Mouse (Mus musculus) hindbrain, embryonic 10.5 days (tissue): ENCODE results near the gene Krtap4-16. TPM values are rescaled to one million over a fixed set of nuclear protein-coding genes. Genes with fewer than 3 reads are reported as not detected.

Experiments used
- polyA plus RNA-seq: library from polyadenylated mRNA; unstranded; fragments of >200 nt; fragmentation: Nextera tagmentation; extraction: Ambion mirVana; gene quantifications from 2 replicates; pipeline ENCODE4 v1.2.1, GENCODE M21; 2016

The Krtap4-16 gene
- polyA plus RNA-seq, 1 experiment from 2014 or later = not detected

Other genes starting within 250 kb of the Krtap4-16 start
- gene Gm11938, start 248.3 kb downstream of the Krtap4-16 start, polyA plus RNA-seq = not detected in 2 replicates
- not detected in 2 replicates for gene Gm11937, start 241.4 kb downstream of the Krtap4-16 start, polyA plus RNA-seq
- gene Krtap2-4, start 236.8 kb downstream of the Krtap4-16 start, polyA plus RNA-seq = not detected in 2 replicates
- not detected in 2 replicates for gene Gm11562, start 231.2 kb downstream of the Krtap4-16 start, polyA plus RNA-seq
- not detected in 2 replicates for gene Krtap4-1, start 223.4 kb downstream of the Krtap4-16 start, polyA plus RNA-seq
- not detected in 2 replicates for gene Krtap4-2, start 216.5 kb downstream of the Krtap4-16 start, polyA plus RNA-seq
- gene Krtap4-7, start 207.5 kb downstream of the Krtap4-16 start, polyA plus RNA-seq = not detected in 2 replicates
- not detected in 2 replicates for gene Gm11555, start 201.4 kb downstream of the Krtap4-16 start, polyA plus RNA-seq
- gene Gm11563, start 192.6 kb downstream of the Krtap4-16 start, polyA plus RNA-seq = not detected in 2 replicates
- gene Krtap4-6, start 185.6 kb downstream of the Krtap4-16 start, polyA plus RNA-seq = not detected in 2 replicates
- not detected in 2 replicates for gene Gm14190, start 160.9 kb downstream of the Krtap4-16 start, polyA plus RNA-seq
- not detected in 2 replicates for gene Gm14180, start 117.3 kb downstream of the Krtap4-16 start, polyA plus RNA-seq
- gene Gm11595, start 78.7 kb downstream of the Krtap4-16 start, polyA plus RNA-seq = not detected in 2 replicates
- gene Krtap4-8, start 70.9 kb downstream of the Krtap4-16 start, polyA plus RNA-seq = not detected in 2 replicates
- not detected in 2 replicates for gene Krtap4-9, start 66.4 kb downstream of the Krtap4-16 start, polyA plus RNA-seq
- not detected in 2 replicates for gene Gm11596, start 58.1 kb downstream of the Krtap4-16 start, polyA plus RNA-seq
- not detected in 2 replicates for gene Gm11569, start 52.7 kb downstream of the Krtap4-16 start, polyA plus RNA-seq
- gene Gm11554, start 47.2 kb downstream of the Krtap4-16 start, polyA plus RNA-seq = not detected in 2 replicates
- not detected in 2 replicates for gene Krtap4-13, start 41.7 kb downstream of the Krtap4-16 start, polyA plus RNA-seq
- not detected in 2 replicates for gene Gm11564, start 35.9 kb downstream of the Krtap4-16 start, polyA plus RNA-seq
- not detected in 2 replicates for gene 2300003K06Rik, start 13.5 kb downstream of the Krtap4-16 start, polyA plus RNA-seq
- gene Gm11568, start 6.3 kb upstream of the Krtap4-16 start, polyA plus RNA-seq = not detected in 2 replicates
- not detected in 2 replicates for gene Gm11559, start 12.9 kb upstream of the Krtap4-16 start, polyA plus RNA-seq
- not detected in 2 replicates for gene Krtap9-1, start 21.8 kb upstream of the Krtap4-16 start, polyA plus RNA-seq
- gene Gm11567, start 27.6 kb upstream of the Krtap4-16 start, polyA plus RNA-seq = not detected in 2 replicates
- not detected in 2 replicates for gene Krtap31-1, start 56.3 kb upstream of the Krtap4-16 start, polyA plus RNA-seq
- gene Gm11565, start 63.1 kb upstream of the Krtap4-16 start, polyA plus RNA-seq = not detected in 2 replicates
- not detected in 2 replicates for gene Krtap31-2, start 84.7 kb upstream of the Krtap4-16 start, polyA plus RNA-seq
- gene Krtap9-5, start 96.9 kb upstream of the Krtap4-16 start, polyA plus RNA-seq = not detected in 2 replicates
- not detected in 2 replicates for gene Krtap29-1, start 127.4 kb upstream of the Krtap4-16 start, polyA plus RNA-seq
- not detected in 2 replicates for gene Krtap16-1, start 135.0 kb upstream of the Krtap4-16 start, polyA plus RNA-seq
- not detected in 2 replicates for gene Krtap17-1, start 142.4 kb upstream of the Krtap4-16 start, polyA plus RNA-seq
- not detected in 2 replicates for gene Krt33a, start 164.6 kb upstream of the Krtap4-16 start, polyA plus RNA-seq
- not detected in 2 replicates for gene Krt33b, start 178.3 kb upstream of the Krtap4-16 start, polyA plus RNA-seq
- gene Krt34, start 189.9 kb upstream of the Krtap4-16 start, polyA plus RNA-seq = not detected in 2 replicates
- not detected in 2 replicates for gene Krt31, start 198.9 kb upstream of the Krtap4-16 start, polyA plus RNA-seq
- not detected in 2 replicates for gene Krt32, start 236.6 kb upstream of the Krtap4-16 start, polyA plus RNA-seq
- not detected in 2 replicates for gene Krt35, start 244.6 kb upstream of the Krtap4-16 start, polyA plus RNA-seq